Mouse (Mus musculus) testis, adult 2 months (tissue): ENCODE data around the gene Vamp8.

ENCODE experiments used
- CTCF ChIP-seq: fragments of 200-500 bp; IDR thresholded peaks from 2 replicates; pipeline ENCODE4 v1.5.1; 2012; ENCODE audit warnings: low read depth, mild to moderate bottlenecking, inconsistent platforms, low read length, moderate library complexity; ENCODE audit not compliant: control insufficient read depth, insufficient read depth, insufficient replicate concordance
- POLR2A ChIP-seq: fragments of 200-500 bp; IDR thresholded peaks from 2 replicates; pipeline ENCODE4 v1.6.1; 2012; ENCODE audit warnings: low read depth, mild to moderate bottlenecking, inconsistent platforms, low read length, moderate library complexity; ENCODE audit not compliant: control insufficient read depth

DNA sequence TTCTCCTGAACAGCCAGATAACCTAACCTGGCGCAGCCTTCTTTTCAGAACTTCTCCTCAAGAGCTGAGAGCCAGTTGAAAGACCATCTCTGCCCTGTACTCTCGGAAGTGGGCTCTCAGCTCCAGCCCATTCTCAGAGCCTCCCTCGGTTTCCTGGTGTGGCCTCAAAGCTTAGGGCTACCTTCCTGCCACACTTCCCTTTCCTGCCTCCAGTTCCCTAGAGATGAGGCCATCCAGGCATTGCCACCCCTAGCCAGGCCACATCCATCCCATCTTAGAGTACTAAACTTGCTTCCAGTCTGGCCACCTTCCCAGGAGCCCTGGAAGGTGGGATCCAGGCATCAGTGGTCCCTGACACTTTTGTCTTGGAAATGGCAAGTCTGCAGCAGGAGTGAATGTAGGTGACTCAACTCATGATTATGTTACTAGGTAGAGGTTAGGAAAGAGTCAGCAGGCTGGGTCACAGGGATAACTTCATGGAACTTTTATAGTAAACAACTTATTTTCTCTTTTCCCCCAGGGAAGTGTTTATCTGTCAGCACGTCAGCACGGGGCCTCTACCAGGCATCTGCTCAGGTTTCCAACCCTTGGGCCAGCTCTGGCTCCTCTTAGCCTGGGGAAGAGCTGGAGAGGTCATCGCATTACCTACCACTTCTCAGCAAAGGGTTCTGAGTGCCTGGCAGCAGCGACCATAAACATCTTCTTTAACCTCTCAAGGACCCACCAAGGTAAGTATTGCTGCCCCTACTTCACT, 10.9 kb downstream of the Vamp8 start:
- TF ChIP-seq CTCF (no peak), POLR2A (no peak)
